Mouse (Mus musculus): Measurements from ENCODE around the gene Shisa2.
A peak's percentile ranks its signal among the peaks of the same experiment; 100 is the strongest.
"Not testable (repeated sequence)": the region's sequence is repeated elsewhere in the genome, so short reads cannot be mapped to it uniquely, and the experiment has no call there.

Gene Shisa2

GRCm38 (mm10) chr14:59625158-59625805, at the start of gene Shisa2:
Shisa2 (plus strand) TSS chr14:59625308.
- DNase-seq = peak; percentile 89 to 93

GRCm38 (mm10) chr14:59576385-59576784, 48.7 kb upstream of the Shisa2 start:
- DNase-seq = no peak

GRCm38 (mm10) chr14:59590614-59591013, 34.5 kb upstream of the Shisa2 start:
- peak; percentile 40 to 47 for DNase-seq

- DNase-seq = no peak
These were observed 33.2 kb upstream of the Shisa2 start for GRCm38 (mm10) chr14:59591901-59592300.

GRCm38 (mm10) chr14:59592593-59592992, 32.5 kb upstream of the Shisa2 start:
- no peak for DNase-seq

- no peak for DNase-seq
These were observed 30.1 kb upstream of the Shisa2 start for GRCm38 (mm10) chr14:59594988-59595387.

GRCm38 (mm10) chr14:59597398-59598259, 27.5 kb upstream of the Shisa2 start, which contains the start of gene Cdadc1:
Cdadc1 (minus strand) TSS chr14:59597959.
- peak; percentile 97 to 98 for DNase-seq

GRCm38 (mm10) chr14:59598260-59598627, 26.9 kb upstream of the Shisa2 start:
- DNase-seq = no peak

GRCm38 (mm10) chr14:59604002-59604645, 21.0 kb upstream of the Shisa2 start:
- peak; percentile 43 for DNase-seq

- DNase-seq = peak; percentile 87 to 88
These were observed 19.3 kb upstream of the Shisa2 start for GRCm38 (mm10) chr14:59605671-59606353.

GRCm38 (mm10) chr14:59607021-59607420, 18.1 kb upstream of the Shisa2 start:
- no peak for DNase-seq

GRCm38 (mm10) chr14:59612920-59613625, 12.0 kb upstream of the Shisa2 start:
- peak; percentile 89 to 91 for DNase-seq

- not testable (repeated sequence) for DNase-seq
These were observed 11.0 kb upstream of the Shisa2 start for GRCm38 (mm10) chr14:59614149-59614548.

GRCm38 (mm10) chr14:59616802-59617201, 8.3 kb upstream of the Shisa2 start:
- no peak for DNase-seq

- DNase-seq = no peak
These were observed 702 bp upstream of the Shisa2 start for GRCm38 (mm10) chr14:59624326-59624885.

- DNase-seq = peak; percentile 67 to 81
These were observed 777 bp downstream of the Shisa2 start for GRCm38 (mm10) chr14:59625806-59626364.

GRCm38 (mm10) chr14:59626711-59627110, 1.6 kb downstream of the Shisa2 start:
- peak; percentile 54 to 57 for DNase-seq

- peak in 1 of 2 experiments; percentile 39 for DNase-seq
These were observed 2.1 kb downstream of the Shisa2 start for GRCm38 (mm10) chr14:59627142-59627680.

- peak; percentile 47 to 59 for DNase-seq
These were observed 2.7 kb downstream of the Shisa2 start for GRCm38 (mm10) chr14:59627823-59628222.

GRCm38 (mm10) chr14:59629308-59629707, 4.2 kb downstream of the Shisa2 start:
- peak; percentile 39 to 42 for DNase-seq

- no peak for DNase-seq
These were observed 5.0 kb downstream of the Shisa2 start for GRCm38 (mm10) chr14:59630096-59630495.
